Comparison of ENCODE assay signal across 20 mouse cellular contexts in the genomic region with DNA sequence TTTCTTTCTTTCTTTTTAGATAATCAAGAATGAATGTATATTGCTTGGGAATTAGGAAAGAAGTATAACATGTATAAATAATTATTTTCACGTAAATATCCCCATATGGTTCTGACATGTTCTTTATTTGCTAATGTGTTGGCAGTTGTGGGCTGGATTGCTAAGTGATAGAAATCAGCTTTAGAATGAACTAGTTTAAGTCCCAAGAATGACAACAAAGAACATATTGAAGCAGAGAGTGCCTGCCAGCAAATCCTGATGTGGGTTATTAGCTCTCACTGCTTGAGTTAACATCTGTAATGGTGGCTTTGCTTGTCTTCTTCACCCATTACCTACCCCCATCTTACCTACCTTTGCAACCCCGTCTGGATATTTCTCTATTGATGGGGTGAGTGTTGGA.
"Had no signal": no experiment of that assay in that cellular context is flagged by ENCODE, and none has a peak within 500 bp of the region (broad histone marks: within the 10 kb centered on the region; RNA-seq: fewer than 3 reads in every experiment).

No protein-coding gene starts in this region.

- ATAC-seq: intestine, postnatal 0 days; liver, postnatal 0 days had no signal

- H3K9ac ChIP-seq: limb, embryonic 12.5 days; limb, embryonic 15.5 days; liver, embryonic 14.5 days; liver, postnatal 0 days; neural tube, embryonic 12.5 days; neural tube, embryonic 15.5 days had no signal

- H3K4me1 ChIP-seq: limb, embryonic 12.5 days; neural tube, embryonic 12.5 days; neural tube, embryonic 15.5 days had no signal

- DNase-seq: kidney, adult 2 months; kidney, postnatal 25 days; layer of hippocampus, postnatal 36 days; liver, postnatal 0 days; lung, postnatal 36 days; midbrain, embryonic 14.5 days; right cerebral cortex, adult 18-20 months; right cerebral cortex, postnatal 14 days; right cerebral cortex, postnatal 4 days; thymus, postnatal 25 days had no signal

- H3K9me3 ChIP-seq: limb, embryonic 12.5 days; limb, embryonic 15.5 days; neural tube, embryonic 12.5 days; neural tube, embryonic 15.5 days had no signal

- H3K27ac ChIP-seq: kidney, postnatal 0 days; left cerebral cortex, adult 2 months; limb, embryonic 12.5 days; limb, embryonic 15.5 days; liver, embryonic 14.5 days; neural tube, embryonic 12.5 days; neural tube, embryonic 15.5 days had no signal

- H3K4me3 ChIP-seq: left cerebral cortex, adult 2 months; limb, embryonic 12.5 days; limb, embryonic 15.5 days; neural tube, embryonic 12.5 days; neural tube, embryonic 15.5 days had no signal

- H3K36me3 ChIP-seq: limb, embryonic 12.5 days; limb, embryonic 15.5 days; neural tube, embryonic 12.5 days; neural tube, embryonic 15.5 days had no signal

- H3K27me3 ChIP-seq: limb, embryonic 12.5 days; limb, embryonic 15.5 days; neural tube, embryonic 12.5 days; neural tube, embryonic 15.5 days had no signal

- H3K4me2 ChIP-seq: limb, embryonic 12.5 days; limb, embryonic 15.5 days; liver, embryonic 11.5 days; midbrain, embryonic 11.5 days; neural tube, embryonic 12.5 days; neural tube, embryonic 15.5 days had no signal
